Mouse (Mus musculus): ENCODE data around the gene Fndc5.

DNA sequence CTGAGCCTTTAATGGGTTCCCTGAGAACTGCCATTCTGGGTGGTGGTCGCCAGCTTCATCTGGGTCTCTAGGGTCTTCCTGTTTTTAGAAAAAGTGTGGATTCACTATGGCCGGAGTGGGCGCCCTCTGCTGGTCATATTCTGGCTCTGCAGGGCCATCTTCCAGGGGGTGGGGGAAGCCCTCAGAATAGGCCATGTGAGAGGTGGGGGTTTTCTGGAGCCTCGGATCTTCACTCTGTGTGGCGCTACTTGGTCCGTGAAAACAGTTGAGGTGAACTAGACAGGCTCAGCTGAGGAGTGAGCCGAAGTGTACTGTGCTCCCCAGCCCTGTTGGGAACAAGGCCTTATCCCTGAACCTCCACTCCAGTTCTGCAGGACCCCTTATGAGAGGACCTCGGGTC, 6.7 kb upstream of the Fndc5 start:
- no peak for TF ChIP-seq POLR2A (IDR thresholded peaks at IDR 0.05; ENCODE audit: borderline replicate concordance, extremely low read depth, insufficient read depth, insufficient read length, poor library complexity, severe bottlenecking)
- TF ChIP-seq CTCF (IDR thresholded peaks at IDR 0.05; ENCODE audit: borderline replicate concordance, extremely low read depth, insufficient read depth, insufficient read length): peak; percentile 87
